Mouse (Mus musculus) midbrain, postnatal 0 days (tissue): ENCODE measurements around the gene Nat14. TPM values are rescaled to one million over a fixed set of nuclear protein-coding genes. Genes with fewer than 3 reads are reported as not detected.

Source experiments
- ATAC-seq: fragments of 200-750 bp; cut with Nextera tagmentation; 2 replicates; pipeline ENCODE4 v1.8.0; 2017; ENCODE audit warnings: moderate number of reproducible peaks, mild to moderate bottlenecking, moderate TSS enrichment, moderate library complexity; ENCODE audit not compliant: low FRiP score
- DNase-seq: peaks from one replicate; pipeline ENCODE4 v3.0.0-alpha.2; 2015; ENCODE audit warnings: low spot score
- H3K27ac ChIP-seq: fragments of 300-500 bp; sonication (generic); 2 replicates; pipeline ENCODE4 v1.5.1; 2014; ENCODE audit warnings: low read depth, mild to moderate bottlenecking, low read length, mixed read lengths
- H3K27me3 ChIP-seq: fragments of 300-500 bp; sonication (generic); 2 replicates; pipeline ENCODE4 v1.6.1; 2014; ENCODE audit warnings: low read length, control low read depth, mixed read lengths; ENCODE audit not compliant: insufficient read depth
- H3K36me3 ChIP-seq: fragments of 300-500 bp; sonication (generic); 2 replicates; pipeline ENCODE4 v1.6.1; 2014; ENCODE audit warnings: low read length, control low read depth, mixed read lengths; ENCODE audit not compliant: insufficient read depth
- H3K4me1 ChIP-seq: fragments of 300-500 bp; sonication (generic); 2 replicates; pipeline ENCODE4 v1.6.1; 2014; ENCODE audit warnings: mild to moderate bottlenecking, control low read depth, antibody characterized with exemption, low read length, mixed read lengths; ENCODE audit not compliant: insufficient read depth
- H3K4me2 ChIP-seq: fragments of 300-500 bp; sonication (generic); 2 replicates; pipeline ENCODE4 v1.6.1; 2014; ENCODE audit warnings: low read depth, mild to moderate bottlenecking, low read length, mixed read lengths; ENCODE audit not compliant: poor library complexity, severe bottlenecking
- H3K4me3 ChIP-seq: fragments of 300-500 bp; sonication (generic); 2 replicates; pipeline ENCODE4 v1.5.1; 2014; ENCODE audit warnings: low read depth, mild to moderate bottlenecking, low read length, moderate library complexity
- H3K9ac ChIP-seq: fragments of 300-500 bp; sonication (generic); replicated peaks from 2 replicates; pipeline ENCODE4 v1.6.1; 2014; ENCODE audit warnings: mild to moderate bottlenecking, low read length, moderate library complexity, mixed read lengths; ENCODE audit not compliant: poor library complexity, severe bottlenecking
- H3K9me3 ChIP-seq: fragments of 300-500 bp; sonication (generic); 2 replicates; pipeline ENCODE4 v1.6.1; 2016; ENCODE audit warnings: low read length, control low read depth
- CTCF ChIP-seq: IDR thresholded peaks from 2 replicates; pipeline ENCODE4 v1.5.1; 2016; ENCODE audit warnings: antibody characterized with exemption, mild to moderate bottlenecking
- WGBS: fragments of 180-500 bp; shearing (Covaris S2); extraction: QIAGEN DNeasy Blood & Tissue Kit; methylation state at CpG from one replicate; pipeline ENCODE4 v1.1.7; 2014; 5-methylcytosine and 5-hydroxymethylcytosine counted together
- polyA plus RNA-seq: library from polyadenylated mRNA; unstranded; fragments of >200 nt; fragmentation: Nextera tagmentation; extraction: Ambion mirVana; gene quantifications from 2 replicates; pipeline ENCODE4 v1.2.1, GENCODE M21; 2015
- total RNA-seq: library from RNA; depleted of rRNA; stranded (reverse); fragments of >200 nt; gene quantifications from 2 replicates; pipeline ENCODE4 v1.2.3, GENCODE M21; 2014

Gene Nat14
- total and polyA plus RNA-seq, 2 experiments from 2014 or later = 35.9 to 49.7 TPM

- Histone ChIP-seq H3K4me3 (no peak overlapping the region), H3K9me3 (no peaks in the 10 kb centered on the region), H3K4me1 (peaks cover 3% of the 10 kb centered on the region; the same call in 1 of the 2 replicates), H3K27ac (no peak overlapping the region), H3K9ac (no peak overlapping the region), H3K4me2 (no peak overlapping the region), H3K36me3 (no peaks in the 10 kb centered on the region), H3K27me3 (no peaks in the 10 kb centered on the region)
- 84% methylated on average over 9 of the region's 9 CpGs for WGBS
- DNase-seq = no peak
- ATAC-seq = no peak
- no peak for TF ChIP-seq CTCF
These were observed 19.4 kb upstream of the Nat14 start for GRCm38 (mm10) chr7:4902404-4902803.

GRCm38 (mm10) chr7:4906466-4906950 is 15.3 kb upstream of the Nat14 start, which contains the start of gene Gm36210:
Gm36210 (minus strand) TSS chr7:4906516.
- Histone ChIP-seq H3K27ac (no peak within 1 kb of the TSS), H3K36me3 (no peaks in the 10 kb centered on the region), H3K4me3 (no peak within 1 kb of the TSS), H3K27me3 (no peaks in the 10 kb centered on the region), H3K9ac (no peak within 1 kb of the TSS), H3K9me3 (no peaks in the 10 kb centered on the region), H3K4me1 (no peaks in the 10 kb centered on the region), H3K4me2 (no peak within 1 kb of the TSS)
- DNase-seq = no peak
- TF ChIP-seq CTCF = no peak
- WGBS = 59% methylated on average over 10 of the region's 10 CpGs
- ATAC-seq = no peak

GRCm38 (mm10) chr7:4911561-4911960 is 10.3 kb upstream of the Nat14 start:
- peak; percentile 61 for TF ChIP-seq CTCF
- Histone ChIP-seq H3K36me3 (no peaks in the 10 kb centered on the region), H3K27ac (no peak overlapping the region), H3K9ac (no peak overlapping the region), H3K4me1 (0 out of 2 replicates have a peak, but pooled peaks cover 3% of the 10 kb centered on the region), H3K9me3 (no peaks in the 10 kb centered on the region), H3K27me3 (no peaks in the 10 kb centered on the region), H3K4me3 (no peak overlapping the region; the same call in 1 of the 2 replicates), H3K4me2 (0 out of 2 replicates have a peak overlapping the region, but pooled peaks have one; percentile 12)
- DNase-seq = peak; percentile 72
- no peak for ATAC-seq
- WGBS = 36% methylated on average over 9 of the region's 9 CpGs

GRCm38 (mm10) chr7:4912248-4912647 is 9.6 kb upstream of the Nat14 start:
- DNase-seq = peak; percentile 55
- 0 out of 2 replicates have a peak overlapping the region, but pooled peaks have one; percentile 9 for H3K4me2 ChIP-seq
- H3K27me3 ChIP-seq = no peaks in the 10 kb centered on the region
- H3K9ac ChIP-seq = no peak overlapping the region
- ATAC-seq = no peak
- no peak overlapping the region for H3K27ac ChIP-seq
- H3K4me1 ChIP-seq = peaks cover 8% of the 10 kb centered on the region; the same call in 1 of the 2 replicates
- H3K4me3 ChIP-seq = peak overlapping the region; percentile 16
- 60% methylated on average over 5 of the region's 5 CpGs for WGBS
- no peaks in the 10 kb centered on the region for H3K9me3 ChIP-seq
- no peaks in the 10 kb centered on the region for H3K36me3 ChIP-seq
- TF ChIP-seq CTCF = no peak

GRCm38 (mm10) chr7:4915007-4915665 is 6.7 kb upstream of the Nat14 start, which contains the start of gene Zfp628:
Zfp628 (plus strand) TSS chr7:4915217.
- Histone ChIP-seq H3K36me3 (peaks cover 18% of the 10 kb centered on the region), H3K4me1 (peaks cover 8% of the 10 kb centered on the region; the same call in 1 of the 2 replicates), H3K9me3 (no peaks in the 10 kb centered on the region), H3K4me3 (peak within 1 kb of the TSS; percentile 57), H3K27ac (peak within 1 kb of the TSS; percentile 98), H3K9ac (peak within 1 kb of the TSS; percentile 74), H3K27me3 (no peaks in the 10 kb centered on the region), H3K4me2 (peak within 1 kb of the TSS; percentile 44)
- under 1% methylated on average over 34 of the region's 56 CpGs for WGBS
- TF ChIP-seq CTCF = no peak
- peak; percentile 97 for DNase-seq
- peak; percentile 91 for ATAC-seq
